16 mouse cellular contexts compared by ENCODE assay signal in genomic region chr5:7719557-7719956, GRCm38 (mm10).
DNase-seq lines count a peak whose midpoint lies in the region; ATAC-seq lines count a peak whose summit lies in the region.
"Had no signal": no experiment of that assay in that cellular context is flagged by ENCODE, and none has a peak within 500 bp of the region (broad histone marks: within the 10 kb centered on the region; RNA-seq: fewer than 3 reads in every experiment).

No protein-coding gene starts in this region.

- no peaks in the 10 kb centered on the region for H3K4me1 ChIP-seq in forebrain, embryonic 11.5 days (replicated peaks; ENCODE audit: control insufficient read depth, insufficient read depth, low read length)
- H3K4me1 ChIP-seq in forebrain, embryonic 10.5 days: no peaks in the 10 kb centered on the region
- no peaks in the 10 kb centered on the region for H3K4me1 ChIP-seq in neural tube, embryonic 12.5 days
- H3K4me1 ChIP-seq in hindbrain, embryonic 15.5 days (replicated peaks): no peaks in the 10 kb centered on the region
- H3K4me1 ChIP-seq: embryonic facial prominence, embryonic 15.5 days; limb, embryonic 10.5 days; liver, embryonic 13.5 days had no signal

- intact Hi-C loops in left cerebral cortex, postnatal 25 days (cut with DNase I): no loop called here

- no peak overlapping the region for H3K4me3 ChIP-seq in forebrain, embryonic 11.5 days (ENCODE audit: low read depth, low read length)
- no peak overlapping the region for H3K4me3 ChIP-seq in forebrain, embryonic 10.5 days
- H3K4me3 ChIP-seq in neural tube, embryonic 12.5 days: no peak overlapping the region
- no peak overlapping the region for H3K4me3 ChIP-seq in hindbrain, embryonic 15.5 days
- H3K4me3 ChIP-seq: embryonic facial prominence, embryonic 15.5 days; limb, embryonic 10.5 days; liver, embryonic 13.5 days had no signal

- H3K9me3 ChIP-seq in forebrain, embryonic 11.5 days (ENCODE audit: control insufficient read depth, low read length): no peaks in the 10 kb centered on the region
- no peaks in the 10 kb centered on the region for H3K9me3 ChIP-seq in forebrain, embryonic 10.5 days
- H3K9me3 ChIP-seq in neural tube, embryonic 12.5 days: no peaks in the 10 kb centered on the region
- no peaks in the 10 kb centered on the region for H3K9me3 ChIP-seq in hindbrain, embryonic 15.5 days
- H3K9me3 ChIP-seq: embryonic facial prominence, embryonic 15.5 days; limb, embryonic 10.5 days; liver, embryonic 13.5 days had no signal

- DNase-seq in forebrain, embryonic 11.5 days (ENCODE audit: low spot score): no peak
- DNase-seq in forebrain, embryonic 10.5 days (ENCODE audit: extremely low spot score, low spot score): no peak
- no peak for DNase-seq in neural tube, embryonic 10.5 days (ENCODE audit: extremely low spot score, low spot score)
- no peak for DNase-seq in right cerebral cortex, postnatal 14 days
- no peak for DNase-seq in natural killer cell, adult 2 months (ENCODE audit: low spot score in 2 of 2)
- DNase-seq in left cerebral cortex, postnatal 25 days (ENCODE audit: low spot score in 2 of 2): no peak
- DNase-seq: kidney, adult 2 months; kidney, postnatal 25 days; layer of hippocampus, postnatal 36 days; liver, embryonic 13.5 days had no signal

- no peak overlapping the region for H3K4me2 ChIP-seq in forebrain, embryonic 11.5 days (ENCODE audit: low read depth, low read length, severe bottlenecking)
- no peak overlapping the region for H3K4me2 ChIP-seq in neural tube, embryonic 12.5 days (replicated peaks)
- H3K4me2 ChIP-seq in hindbrain, embryonic 15.5 days: no peak overlapping the region
- H3K4me2 ChIP-seq: embryonic facial prominence, embryonic 15.5 days; liver, embryonic 13.5 days had no signal

- no peaks in the 10 kb centered on the region for H3K36me3 ChIP-seq in forebrain, embryonic 11.5 days (ENCODE audit: control insufficient read depth, insufficient read depth, low read length)
- H3K36me3 ChIP-seq in forebrain, embryonic 10.5 days (replicated peaks): no peaks in the 10 kb centered on the region
- no peaks in the 10 kb centered on the region for H3K36me3 ChIP-seq in neural tube, embryonic 12.5 days
- H3K36me3 ChIP-seq in hindbrain, embryonic 15.5 days: no peaks in the 10 kb centered on the region
- H3K36me3 ChIP-seq: embryonic facial prominence, embryonic 15.5 days; limb, embryonic 10.5 days; liver, embryonic 13.5 days had no signal

- H3K27me3 ChIP-seq in forebrain, embryonic 11.5 days (ENCODE audit: control insufficient read depth, insufficient read depth, low read length): no peaks in the 10 kb centered on the region
- H3K27me3 ChIP-seq in forebrain, embryonic 10.5 days (ENCODE audit: poor library complexity, severe bottlenecking): no peaks in the 10 kb centered on the region
- H3K27me3 ChIP-seq in neural tube, embryonic 12.5 days (replicated peaks): no peaks in the 10 kb centered on the region
- H3K27me3 ChIP-seq in hindbrain, embryonic 15.5 days: no peaks in the 10 kb centered on the region
- H3K27me3 ChIP-seq: CH12.LX; embryonic facial prominence, embryonic 15.5 days; liver, embryonic 13.5 days had no signal

- peak; percentile 58 for ATAC-seq in forebrain, embryonic 11.5 days (replicated peaks; ENCODE audit: low FRiP score)
- peak; percentile 68 for ATAC-seq in neural tube, embryonic 12.5 days (ENCODE audit: low FRiP score, low read depth)
- ATAC-seq in hindbrain, embryonic 15.5 days (ENCODE audit: low FRiP score, low read depth): peak; percentile 85
- ATAC-seq: lung, postnatal 0 days had no signal

- H3K27ac ChIP-seq in forebrain, embryonic 11.5 days (ENCODE audit: low read depth, low read length): no peak overlapping the region
- no peak overlapping the region for H3K27ac ChIP-seq in forebrain, embryonic 10.5 days
- no peak overlapping the region for H3K27ac ChIP-seq in neural tube, embryonic 12.5 days
- H3K27ac ChIP-seq in hindbrain, embryonic 15.5 days (replicated peaks): no peak overlapping the region
- H3K27ac ChIP-seq: embryonic facial prominence, embryonic 15.5 days; limb, embryonic 10.5 days; liver, embryonic 13.5 days had no signal

- no peak overlapping the region for H3K9ac ChIP-seq in forebrain, embryonic 11.5 days (ENCODE audit: low read length)
- no peak overlapping the region for H3K9ac ChIP-seq in neural tube, embryonic 12.5 days
- H3K9ac ChIP-seq in hindbrain, embryonic 15.5 days: no peak overlapping the region
- H3K9ac ChIP-seq: embryonic facial prominence, embryonic 15.5 days; liver, embryonic 13.5 days had no signal
